Mouse (Mus musculus) neural tube, embryonic 10.5 days (tissue): ENCODE data around the gene Scd4.
"Not testable (repeated sequence)": the region's sequence is repeated elsewhere in the genome, so short reads cannot be mapped to it uniquely, and the experiment has no call there.

ENCODE experiments used
- DNase-seq: peaks from one replicate; pipeline ENCODE4 v3.0.0-alpha.2; 2017; ENCODE audit warnings: low spot score; ENCODE audit errors: extremely low spot score

Scd4 gene

GRCm38 (mm10) chr19:44316752-44317315 lies 16.1 kb upstream of the Scd4 start:
- DNase-seq: no peak

- no peak for DNase-seq
Measured at GRCm38 (mm10) chr19:44317391-44317790, 15.5 kb upstream of the Scd4 start.

GRCm38 (mm10) chr19:44318545-44318944 lies 14.3 kb upstream of the Scd4 start:
- DNase-seq: no peak

- DNase-seq: no peak
Measured at GRCm38 (mm10) chr19:44320316-44320715, 12.6 kb upstream of the Scd4 start.

GRCm38 (mm10) chr19:44321201-44321600 lies 11.7 kb upstream of the Scd4 start:
- DNase-seq: no peak

GRCm38 (mm10) chr19:44321631-44322030 lies 11.3 kb upstream of the Scd4 start:
- DNase-seq: no peak

GRCm38 (mm10) chr19:44329566-44329965 lies 3.3 kb upstream of the Scd4 start:
- no peak for DNase-seq

- DNase-seq: not testable (repeated sequence)
Measured at GRCm38 (mm10) chr19:44331128-44331527, 1.8 kb upstream of the Scd4 start.

- no peak for DNase-seq
Measured at GRCm38 (mm10) chr19:44331911-44332310, 981 bp upstream of the Scd4 start.

- DNase-seq: no peak
Measured at GRCm38 (mm10) chr19:44332326-44332725, 566 bp upstream of the Scd4 start.

- no peak for DNase-seq
Measured at GRCm38 (mm10) chr19:44333991-44334390, 1.1 kb downstream of the Scd4 start.

- no peak for DNase-seq
Measured at GRCm38 (mm10) chr19:44335876-44336662, 3.2 kb downstream of the Scd4 start.

GRCm38 (mm10) chr19:44349689-44350088 lies 16.8 kb downstream of the Scd4 start:
- DNase-seq: no peak

GRCm38 (mm10) chr19:44351756-44352155 lies 18.9 kb downstream of the Scd4 start:
- no peak for DNase-seq

GRCm38 (mm10) chr19:44358700-44359099 lies 25.8 kb downstream of the Scd4 start:
- no peak for DNase-seq

GRCm38 (mm10) chr19:44363529-44363928 lies 30.6 kb downstream of the Scd4 start:
- peak; percentile 71 for DNase-seq

- DNase-seq: no peak
Measured at GRCm38 (mm10) chr19:44364029-44364428, 31.1 kb downstream of the Scd4 start.

GRCm38 (mm10) chr19:44365733-44366132 lies 32.8 kb downstream of the Scd4 start:
- no peak for DNase-seq

- DNase-seq: not testable (repeated sequence)
Measured at GRCm38 (mm10) chr19:44367076-44367475, 34.2 kb downstream of the Scd4 start.

GRCm38 (mm10) chr19:44369371-44369770 lies 36.5 kb downstream of the Scd4 start:
- DNase-seq: no peak

GRCm38 (mm10) chr19:44370231-44370630 lies 37.3 kb downstream of the Scd4 start:
- no peak for DNase-seq

- peak; percentile 71 for DNase-seq
Measured at GRCm38 (mm10) chr19:44372969-44373368, 40.1 kb downstream of the Scd4 start.

GRCm38 (mm10) chr19:44376511-44376951 lies 43.6 kb downstream of the Scd4 start:
- no peak for DNase-seq
